Mouse (Mus musculus): Measurements from ENCODE around the gene Fam208a. TPM values are rescaled to one million over a fixed set of nuclear protein-coding genes. Genes with fewer than 3 reads are reported as not detected.

Gene Fam208a
- polyA plus RNA-seq, 1 experiment from 2014 or later, result 9.8 TPM

GRCm38 (mm10) chr14:27508644-27509301 lies 80.1 kb downstream of the Fam208a start:
- H3K4me2 ChIP-seq (replicated peaks), result peak overlapping the region; percentile 72
- H3K27ac ChIP-seq, result 0 out of 2 replicates have a peak overlapping the region, but pooled peaks have one; percentile 20
- H3K9ac ChIP-seq, result peak overlapping the region; percentile 79
- H3K36me3 ChIP-seq, result no peaks in the 10 kb centered on the region
- peak; percentile 79 for ATAC-seq
- H3K4me1 ChIP-seq (replicated peaks), result 0 out of 2 replicates have a peak, but pooled peaks cover 4% of the 10 kb centered on the region
- peak overlapping the region; percentile 94 for H3K4me3 ChIP-seq (replicated peaks)
- H3K9me3 ChIP-seq, result no peaks in the 10 kb centered on the region
- 22% methylated on average over 15 of the region's 15 CpGs for WGBS
- no peaks in the 10 kb centered on the region for H3K27me3 ChIP-seq (replicated peaks)

- Histone ChIP-seq H3K9ac (no peak overlapping the region), H3K4me1 (replicated peaks) (no peaks in the 10 kb centered on the region), H3K4me3 (replicated peaks) (no peak overlapping the region), H3K9me3 (no peaks in the 10 kb centered on the region), H3K4me2 (replicated peaks) (no peak overlapping the region), H3K36me3 (no peaks in the 10 kb centered on the region), H3K27me3 (replicated peaks) (no peaks in the 10 kb centered on the region), H3K27ac (no peak overlapping the region)
- no peak for ATAC-seq
Observed at GRCm38 (mm10) chr14:27524541-27524940, 95.9 kb downstream of the Fam208a start.

Other genes with a start within 250 kb of the Fam208a start
- gene Ccdc66, start 79.6 kb downstream of the Fam208a start, polyA plus RNA-seq (2015; fragmentation: Nextera tagmentation; extraction: Ambion mirVana), result 7.1 and 8.7 TPM in 2 replicates
- gene Erc2, start 193.6 kb downstream of the Fam208a start, polyA plus RNA-seq (2015; fragmentation: Nextera tagmentation; extraction: Ambion mirVana), result 6.5 and 6.8 TPM in 2 replicates